Mouse (Mus musculus): Measurements from ENCODE around the gene Ssh2.
"Not testable (repeated sequence)": the region's sequence is repeated elsewhere in the genome, so short reads cannot be mapped to it uniquely, and the experiment has no call there.

DNA sequence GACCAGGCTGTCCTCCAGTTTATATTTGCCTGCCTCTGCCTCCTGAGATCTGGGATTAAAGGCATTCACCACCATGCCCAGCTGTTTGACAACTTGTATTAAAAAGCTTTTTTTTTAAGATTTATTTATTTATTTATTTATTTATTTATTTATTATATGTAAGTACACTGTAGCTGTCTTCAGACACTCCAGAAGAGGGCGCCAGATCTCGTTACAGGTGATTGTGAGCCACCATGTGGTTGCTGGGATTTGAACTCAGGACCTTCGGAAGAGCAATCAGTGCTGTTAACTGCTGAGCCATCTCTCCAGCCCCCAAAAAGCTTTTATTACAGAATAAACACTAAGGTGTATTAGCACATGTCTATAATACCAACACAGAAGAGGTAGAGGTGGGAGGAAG lies 172.1 kb downstream of the Ssh2 start:
- TF ChIP-seq CTCF (IDR thresholded peaks at IDR 0.05; ENCODE audit: borderline replicate concordance, insufficient read depth, low read length); POLR2A (IDR thresholded peaks at IDR 0.05; ENCODE audit: low read depth, low read length): not testable (repeated sequence)
